Mouse (Mus musculus): ENCODE results near the gene Fam107b.
A peak's percentile ranks its signal among the peaks of the same experiment; 100 is the strongest.

The Fam107b gene

DNA sequence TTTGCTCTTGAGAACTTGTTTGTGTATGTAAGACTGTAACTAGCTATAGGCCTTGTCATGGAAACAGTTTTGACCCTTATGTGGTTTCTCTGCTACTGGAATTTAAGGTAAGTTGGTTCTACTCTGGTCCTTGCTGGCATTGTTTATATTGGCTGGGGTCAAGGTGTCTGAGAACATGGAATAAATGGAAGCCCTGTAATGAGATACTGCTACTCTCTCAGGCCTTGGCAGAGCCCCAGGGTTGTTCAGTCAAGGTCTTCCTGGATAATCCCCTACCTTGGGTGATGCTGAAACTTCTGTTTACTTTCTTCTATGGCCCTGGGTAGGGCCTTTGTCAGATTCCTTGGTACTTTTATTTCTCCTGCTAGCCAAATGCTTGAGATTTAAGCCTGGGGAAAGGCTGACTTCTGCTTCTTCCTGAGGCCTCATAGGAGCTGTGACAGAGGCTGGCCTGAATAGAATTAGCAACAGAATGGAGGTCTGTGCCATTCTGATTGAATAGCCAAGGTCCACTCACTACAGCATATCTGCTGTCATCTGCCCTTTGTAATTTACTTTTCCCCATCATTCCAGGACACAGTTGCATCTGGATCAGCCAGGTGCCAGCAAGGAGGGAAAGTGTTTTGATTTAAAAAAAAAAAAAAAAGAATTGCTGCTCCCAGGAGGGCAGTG is 217.6 kb downstream of the Fam107b start:
- DNase-seq = no peak

DNA sequence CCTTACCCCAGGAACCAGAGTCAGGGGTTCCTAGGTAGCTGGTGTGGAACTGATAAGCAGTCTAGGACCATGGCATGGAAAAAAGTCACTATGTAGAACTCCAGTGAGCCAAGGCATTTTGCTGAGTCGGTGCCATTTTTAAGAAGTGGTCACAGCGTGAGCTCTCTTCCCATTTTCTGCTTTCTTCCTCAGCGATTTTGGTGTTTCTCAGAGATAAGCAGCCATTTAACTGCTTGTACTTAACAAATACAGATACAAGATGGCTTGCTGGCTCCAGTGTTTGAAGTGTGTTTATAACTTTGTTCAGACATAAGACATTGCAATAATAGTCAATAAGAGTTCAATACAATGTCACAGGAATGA is 218.1 kb downstream of the Fam107b start:
- DNase-seq = no peak

DNA sequence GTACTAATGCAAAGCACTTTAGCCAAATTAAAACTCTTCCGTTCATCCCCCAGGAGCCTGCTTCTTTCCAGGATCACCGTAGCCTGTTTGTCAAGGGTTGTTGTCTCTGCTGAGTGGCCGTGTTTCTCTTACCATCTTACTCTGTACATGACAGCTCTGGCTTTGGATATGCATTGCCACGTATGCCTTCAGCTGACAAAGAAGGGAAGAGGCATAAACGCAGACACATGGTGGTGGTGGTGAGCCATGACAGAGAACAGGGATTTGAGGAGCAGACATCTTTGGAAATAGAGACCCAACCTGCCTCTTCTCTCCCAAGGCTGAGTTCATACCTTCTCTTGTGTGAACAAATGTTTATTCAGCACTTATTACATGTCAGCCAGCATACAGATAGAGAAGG is 226.3 kb downstream of the Fam107b start:
- no peak for DNase-seq

DNA sequence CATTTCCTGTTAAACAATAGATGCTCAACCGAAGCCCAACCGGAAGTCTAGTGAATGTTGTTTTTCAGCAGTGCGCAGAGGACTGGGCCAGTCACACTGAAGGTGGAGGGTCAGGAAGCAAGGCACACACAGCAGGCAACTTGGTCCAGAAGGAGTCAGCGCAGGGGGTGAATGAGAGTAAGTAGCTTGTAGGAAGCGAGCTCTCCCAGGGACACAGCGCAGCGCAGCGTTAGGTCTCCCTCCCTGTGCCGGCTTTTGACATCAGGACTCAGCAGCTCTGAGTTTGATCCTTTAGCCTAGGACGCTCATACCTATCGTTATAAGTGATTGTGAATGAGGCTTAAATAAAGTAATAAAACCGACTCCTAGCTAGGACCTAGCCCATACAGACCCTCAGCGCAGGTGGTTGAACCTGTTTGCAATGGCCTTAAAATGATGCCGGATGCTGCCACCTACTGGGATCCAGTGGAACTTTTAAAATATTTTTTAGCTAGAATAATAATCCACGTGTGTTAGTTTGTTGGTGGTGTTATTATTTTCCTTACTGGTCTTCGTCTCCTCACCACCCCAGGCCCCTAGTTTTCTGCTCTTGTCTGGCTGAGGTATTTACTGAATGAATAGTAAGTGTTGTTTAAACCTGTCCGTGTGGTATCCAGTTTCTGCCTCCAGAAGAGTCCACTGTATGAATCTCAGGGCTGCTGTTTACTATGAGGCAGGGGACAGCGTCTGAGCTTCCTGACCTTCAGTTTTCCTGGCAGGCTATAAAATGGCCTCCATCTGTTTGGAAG is 229.7 kb downstream of the Fam107b start:
- peak; percentile 70 for DNase-seq

DNA sequence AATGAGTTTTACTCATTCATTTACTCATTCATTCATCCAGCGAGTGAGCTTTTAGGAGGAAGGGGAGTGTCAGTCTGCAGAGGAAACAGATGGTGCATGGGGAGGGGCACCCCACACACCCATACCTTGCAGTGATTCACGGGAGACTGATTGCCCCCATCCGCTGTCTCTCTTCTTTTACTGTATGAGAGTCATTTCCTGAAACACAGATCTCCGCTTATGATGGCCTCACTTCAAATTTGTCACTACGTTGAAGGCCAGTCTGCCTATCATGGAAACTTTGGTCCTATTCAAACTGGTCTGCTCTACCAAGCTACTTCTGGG is 230.2 kb downstream of the Fam107b start:
- no peak for DNase-seq

DNA sequence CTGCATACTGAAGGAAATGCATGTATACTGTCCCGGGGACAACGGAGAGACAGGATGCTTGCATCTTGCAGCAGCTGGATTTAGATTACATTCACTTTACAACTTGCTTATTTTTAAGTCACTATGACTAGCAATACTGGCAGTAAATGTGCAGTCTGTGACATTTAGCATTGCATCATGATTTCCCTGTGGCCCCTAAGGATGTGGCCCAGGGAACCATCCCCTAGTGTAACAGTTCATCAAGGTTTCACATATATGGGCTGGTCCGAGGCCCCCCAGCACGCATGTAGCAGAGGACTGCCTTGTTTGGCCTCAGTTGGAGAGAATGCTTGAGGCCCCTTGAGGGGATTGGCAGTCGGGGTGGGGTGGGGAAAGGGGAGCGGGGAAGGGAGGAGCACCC is 235.5 kb downstream of the Fam107b start:
- DNase-seq = no peak

DNA sequence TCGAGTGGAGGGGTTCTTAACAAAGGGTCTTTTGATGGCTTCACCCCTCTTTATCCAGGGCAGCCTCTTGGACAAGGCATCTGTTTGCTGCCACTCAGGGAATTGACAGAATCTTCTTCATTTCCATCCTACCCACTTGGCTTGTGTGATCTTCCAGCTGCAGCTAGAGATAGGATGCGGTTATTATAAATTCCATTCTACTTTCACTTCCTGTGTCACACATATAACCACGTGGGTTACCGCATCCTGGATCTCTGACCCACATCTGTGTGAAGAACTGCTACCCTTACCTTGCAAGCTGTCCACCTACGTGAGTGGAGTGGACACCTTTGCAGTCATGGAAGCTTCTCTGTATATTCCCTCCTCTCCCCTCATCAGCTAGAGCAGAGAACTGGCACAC is 240.0 kb downstream of the Fam107b start:
- no peak for DNase-seq

DNA sequence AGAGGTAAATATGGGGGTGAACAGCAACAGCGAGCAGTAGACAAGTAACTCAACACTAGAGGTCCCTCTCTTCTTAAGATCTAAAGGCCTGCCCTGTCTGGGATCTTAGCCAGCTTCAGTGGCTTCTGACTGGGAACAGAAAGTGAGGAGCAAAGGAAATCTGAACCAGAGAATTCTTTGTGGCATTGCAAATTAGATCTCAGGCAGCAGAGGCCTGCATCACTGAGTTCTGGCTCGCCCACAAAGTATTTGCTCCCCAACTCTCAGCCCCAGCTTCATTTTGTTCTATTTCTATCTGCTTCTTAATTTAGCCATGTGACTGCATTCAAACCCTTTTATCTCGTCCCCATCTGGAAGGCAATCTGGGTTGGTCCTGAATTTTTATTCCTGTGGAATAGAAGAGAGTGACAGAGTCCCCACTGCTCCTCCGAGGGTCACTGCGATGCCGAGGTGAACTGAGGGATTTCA is 245.9 kb downstream of the Fam107b start:
- peak; percentile 83 for DNase-seq

DNA sequence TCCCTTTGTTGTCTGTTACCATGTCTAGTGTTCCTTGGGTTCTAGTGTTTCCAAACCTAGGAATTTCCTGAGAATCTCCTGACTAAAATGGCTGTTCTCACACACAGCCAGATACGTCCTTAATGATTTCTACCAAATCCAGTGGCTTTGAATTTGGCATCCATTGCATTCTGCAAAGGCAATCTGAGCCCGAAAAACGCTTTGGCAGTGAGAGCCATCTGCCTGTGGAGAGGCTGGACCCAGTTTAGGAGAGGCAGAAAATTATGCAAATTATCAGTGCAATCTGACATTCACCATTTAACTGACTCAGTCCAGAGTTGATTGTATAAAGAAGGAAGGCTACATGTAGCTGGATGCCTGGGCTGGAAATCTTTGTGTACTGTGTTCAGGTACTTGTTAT is 247.3 kb downstream of the Fam107b start:
- DNase-seq = no peak

DNA sequence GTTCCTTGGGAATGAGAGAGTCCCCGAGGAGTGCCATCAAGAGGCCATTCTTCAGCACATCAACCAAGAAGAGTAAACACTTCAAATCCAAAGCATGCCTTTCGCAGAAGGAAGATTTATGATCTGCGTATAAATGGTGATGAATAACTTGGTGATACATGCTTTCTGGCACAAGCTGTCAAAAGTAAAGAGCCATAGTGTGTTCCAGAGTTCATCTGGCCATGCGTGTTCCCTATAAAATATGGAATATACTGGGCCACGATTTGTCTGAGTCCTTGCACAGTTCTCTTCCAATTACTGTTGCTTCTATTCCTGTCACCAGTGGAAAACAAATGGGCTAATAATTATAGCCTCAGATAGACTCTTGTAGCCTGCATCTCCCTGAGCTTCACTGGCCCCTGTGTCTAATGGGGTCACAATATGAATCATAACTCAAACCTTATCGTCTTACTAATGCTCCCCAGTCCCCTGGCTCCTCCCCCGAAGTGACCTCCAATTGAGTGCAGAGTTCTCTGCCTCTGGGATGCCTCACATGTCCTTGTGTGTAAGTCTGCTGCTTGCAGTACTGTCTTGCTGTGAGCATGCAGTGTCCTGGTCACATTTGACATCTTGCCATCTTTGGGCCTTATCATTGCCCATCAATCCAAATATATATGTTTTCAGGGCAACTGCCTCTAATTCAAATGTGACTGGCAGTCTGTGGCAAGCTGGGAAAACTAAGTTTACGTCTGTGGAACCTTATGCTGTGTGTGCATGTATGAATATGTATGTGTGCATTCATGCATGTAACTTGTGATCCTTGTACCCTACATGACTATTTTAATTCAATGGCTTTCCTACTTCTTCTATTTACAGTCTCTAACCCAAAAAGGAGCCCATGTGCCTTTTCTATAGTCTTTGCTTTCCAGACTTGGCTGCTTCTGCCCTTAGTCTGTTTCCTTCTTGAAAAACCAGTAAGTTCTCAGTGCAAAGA is 252.5 kb downstream of the Fam107b start:
- DNase-seq = no peak
